Mouse (Mus musculus) midbrain, embryonic 11.5 days (tissue): ENCODE data around the gene Nfib. TPM values are rescaled to one million over a fixed set of nuclear protein-coding genes. Genes with fewer than 3 reads are reported as not detected.

ENCODE experiments used
- ATAC-seq: fragments of 200-750 bp; cut with Nextera tagmentation; 2 replicates; pipeline ENCODE4 v1.8.0; 2017; ENCODE audit warnings: moderate TSS enrichment, moderate library complexity; ENCODE audit not compliant: low FRiP score
- DNase-seq: peaks from one replicate; pipeline ENCODE4 v3.0.0; 2015; ENCODE audit warnings: low spot score; ENCODE audit errors: missing footprints
- H3K27ac ChIP-seq: fragments of 300-500 bp; sonication (generic); 2 replicates; pipeline ENCODE4 v1.5.1; 2014; ENCODE audit warnings: low read depth, low read length
- H3K27me3 ChIP-seq: fragments of 300-500 bp; sonication (generic); 2 replicates; pipeline ENCODE4 v1.6.1; 2014; ENCODE audit warnings: mild to moderate bottlenecking, low read length, moderate library complexity, mixed read lengths; ENCODE audit not compliant: control insufficient read depth, insufficient read depth
- H3K36me3 ChIP-seq: fragments of 300-500 bp; sonication (generic); 2 replicates; pipeline ENCODE4 v1.6.1; 2014; ENCODE audit warnings: mild to moderate bottlenecking, low read length, moderate library complexity, mixed read lengths; ENCODE audit not compliant: control insufficient read depth, insufficient read depth
- H3K4me1 ChIP-seq: fragments of 300-500 bp; sonication (generic); 2 replicates; pipeline ENCODE4 v1.6.1; 2014; ENCODE audit warnings: low read length; ENCODE audit not compliant: control insufficient read depth, insufficient read depth
- H3K4me2 ChIP-seq: fragments of 300-500 bp; sonication (generic); 2 replicates; pipeline ENCODE4 v1.6.1; 2014; ENCODE audit warnings: mild to moderate bottlenecking, moderate library complexity
- H3K4me3 ChIP-seq: fragments of 300-500 bp; sonication (generic); 2 replicates; pipeline ENCODE4 v1.5.1; 2014; ENCODE audit warnings: low read depth, low read length
- H3K9ac ChIP-seq: fragments of 300-500 bp; sonication (generic); 2 replicates; pipeline ENCODE4 v1.6.1; 2014; ENCODE audit warnings: low read length
- H3K9me3 ChIP-seq: fragments of 300-500 bp; sonication (generic); 2 replicates; pipeline ENCODE4 v1.6.1; 2016; ENCODE audit warnings: low read length; ENCODE audit not compliant: control insufficient read depth
- WGBS: fragments of 180-500 bp; shearing (Covaris S2); extraction: QIAGEN DNeasy Blood & Tissue Kit; methylation state at CpG from one replicate; pipeline ENCODE4 v1.1.7; 2014; 5-methylcytosine and 5-hydroxymethylcytosine counted together
- polyA plus RNA-seq: library from polyadenylated mRNA; unstranded; fragments of >200 nt; fragmentation: Nextera tagmentation; extraction: Ambion mirVana; gene quantifications from 2 replicates; pipeline ENCODE4 v1.2.1, GENCODE M21; 2014

The Nfib gene
- polyA plus RNA-seq, 1 experiment from 2014 or later = 19.9 TPM

DNA sequence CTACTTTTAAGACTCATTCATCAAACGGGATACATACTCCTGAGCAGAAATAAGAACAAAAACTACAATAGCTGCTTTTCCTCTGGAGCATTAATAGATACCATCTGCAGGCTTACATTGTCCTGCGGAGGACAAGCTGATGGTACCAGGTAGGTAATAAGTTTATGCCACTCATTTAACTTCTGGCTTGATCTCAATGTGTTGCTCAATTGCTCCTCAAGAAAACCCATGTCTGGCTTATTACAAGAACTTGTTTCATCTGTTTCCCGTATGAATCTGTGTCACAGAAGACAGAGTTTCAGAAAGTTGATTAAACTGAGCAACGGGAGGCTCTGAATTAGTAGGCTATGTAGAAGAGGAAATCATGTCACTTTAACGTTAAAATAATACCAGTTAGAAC lies 457.5 kb downstream of the Nfib start:
- Histone ChIP-seq H3K27ac (no peak overlapping the region), H3K9ac (no peak overlapping the region), H3K4me3 (no peak overlapping the region), H3K27me3 (no peaks in the 10 kb centered on the region), H3K4me1 (no peaks in the 10 kb centered on the region), H3K36me3 (no peaks in the 10 kb centered on the region), H3K4me2 (no peak overlapping the region), H3K9me3 (no peaks in the 10 kb centered on the region)
- no peak for ATAC-seq
- 92% methylated on average over 5 of the region's 5 CpGs for WGBS
- DNase-seq = no peak

DNA sequence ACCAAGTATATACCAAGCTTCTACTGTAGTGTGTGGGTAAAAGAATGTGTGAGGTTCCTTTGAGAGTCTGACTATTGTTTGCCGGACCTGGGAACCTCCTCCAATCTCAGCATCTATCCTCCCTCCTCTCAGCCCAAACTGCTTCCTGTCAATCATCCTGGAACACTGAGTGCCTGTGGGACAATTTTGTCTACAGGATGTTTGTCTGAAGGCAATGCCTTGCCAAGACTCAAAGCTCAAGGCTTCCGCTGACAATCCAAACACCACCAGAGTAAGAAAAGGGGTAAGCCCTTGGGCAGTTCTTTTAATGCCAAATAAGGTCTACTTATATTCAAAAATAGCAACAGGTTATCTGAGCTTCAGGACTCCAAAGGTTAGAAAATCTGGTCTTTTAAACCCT lies 459.3 kb downstream of the Nfib start:
- no peaks in the 10 kb centered on the region for H3K9me3 ChIP-seq
- no peak overlapping the region for H3K4me3 ChIP-seq
- no peak overlapping the region for H3K9ac ChIP-seq
- no peaks in the 10 kb centered on the region for H3K27me3 ChIP-seq
- no peak overlapping the region for H3K4me2 ChIP-seq
- DNase-seq (no peak), ATAC-seq (no peak)
- no peak overlapping the region for H3K27ac ChIP-seq
- H3K4me1 ChIP-seq = no peaks in the 10 kb centered on the region
- 80% methylated on average over 2 of the region's 2 CpGs for WGBS
- no peaks in the 10 kb centered on the region for H3K36me3 ChIP-seq

Other genes starting within 250 kb of the Nfib start
- 11.5 and 15.6 TPM in 2 replicates for gene Zdhhc21, start 154.2 kb upstream of the Nfib start, polyA plus RNA-seq
- gene Cer1, start 179.4 kb upstream of the Nfib start, polyA plus RNA-seq = not detected in 2 replicates